Mouse (Mus musculus): ENCODE measurements around the gene Rhbdf2. TPM values are rescaled to one million over a fixed set of nuclear protein-coding genes. Genes with fewer than 3 reads are reported as not detected.
A peak's percentile ranks its signal among the peaks of the same experiment; 100 is the strongest.
"Not testable (repeated sequence)": the region's sequence is repeated elsewhere in the genome, so short reads cannot be mapped to it uniquely, and the experiment has no call there.

Gene Rhbdf2
- polyA plus RNA-seq (2012; ENCODE audit: insufficient read depth, low replicate concordance): 22.9 and 66.2 TPM in 2 replicates

GRCm38 (mm10) chr11:116626299-116627071, at the start of gene Rhbdf2:
Gene Rhbdf2 (minus strand): TSS chr11:116627019.
- Histone ChIP-seq H3K27me3 (replicated peaks) (peaks cover 2% of the 10 kb centered on the region), H3K4me3 (replicated peaks) (peak within 1 kb of the TSS; percentile 62), H3K4me1 (peaks cover 86% of the 10 kb centered on the region), H3K9me3 (no peaks in the 10 kb centered on the region), H3K36me3 (replicated peaks; ENCODE audit: low read length) (peaks cover 18% of the 10 kb centered on the region)
- no peak for TF ChIP-seq FLI1 (IDR thresholded peaks at IDR 0.05; ENCODE audit: low read length)
- TF ChIP-seq GATA1 (IDR thresholded peaks at IDR 0.05; ENCODE audit: borderline replicate concordance, low read length): no peak

DNA sequence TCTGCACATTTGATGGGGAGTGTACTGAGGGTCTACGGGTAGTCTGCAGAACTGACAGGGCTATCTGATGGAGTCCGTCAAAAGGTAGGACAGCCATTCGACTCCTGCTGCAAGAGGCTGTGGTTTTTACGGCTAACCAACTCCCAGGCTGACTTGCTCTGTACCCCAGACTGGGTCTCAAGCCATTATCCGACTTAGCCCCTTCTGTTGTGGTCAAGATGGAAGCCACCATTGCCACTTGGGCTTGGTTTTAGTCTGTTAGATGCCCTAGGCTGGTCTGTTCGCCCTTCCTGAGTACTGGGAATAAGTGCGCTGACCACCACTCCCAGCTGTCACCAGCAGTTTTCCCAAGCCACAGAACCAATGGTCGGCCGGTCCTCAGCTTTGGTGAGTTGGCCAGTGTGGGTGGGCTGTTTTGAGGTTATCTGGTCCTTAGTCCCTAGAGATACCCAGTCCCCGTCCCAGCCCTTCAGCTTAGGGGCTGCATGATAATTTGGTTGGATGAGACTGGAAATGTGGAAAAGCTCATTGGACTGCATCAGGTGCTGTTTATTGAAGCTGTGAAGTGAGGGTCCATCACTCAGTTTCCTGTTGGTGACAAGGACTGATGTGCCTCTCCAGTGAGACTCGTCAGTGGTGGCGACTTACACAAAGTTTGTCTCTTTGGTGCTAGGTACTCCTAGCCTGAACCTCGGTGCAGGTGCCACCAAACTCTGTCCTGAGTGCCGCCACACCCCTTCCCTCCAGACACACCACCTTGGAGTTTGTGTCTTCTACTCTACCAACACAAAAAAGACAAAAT, 49.6 kb upstream of the Rhbdf2 start:
- H3K4me1 ChIP-seq: peaks cover 84% of the 10 kb centered on the region
- TF ChIP-seq FLI1 (IDR thresholded peaks at IDR 0.05; ENCODE audit: low read length): no peak
- TF ChIP-seq GATA1 (IDR thresholded peaks at IDR 0.05; ENCODE audit: borderline replicate concordance, low read length): no peak
- H3K4me3 ChIP-seq (replicated peaks): peak overlapping the region; percentile 29
- no peaks in the 10 kb centered on the region for H3K9me3 ChIP-seq
- no peaks in the 10 kb centered on the region for H3K27me3 ChIP-seq (replicated peaks)
- H3K36me3 ChIP-seq (replicated peaks; ENCODE audit: low read length): peaks cover 87% of the 10 kb centered on the region

DNA sequence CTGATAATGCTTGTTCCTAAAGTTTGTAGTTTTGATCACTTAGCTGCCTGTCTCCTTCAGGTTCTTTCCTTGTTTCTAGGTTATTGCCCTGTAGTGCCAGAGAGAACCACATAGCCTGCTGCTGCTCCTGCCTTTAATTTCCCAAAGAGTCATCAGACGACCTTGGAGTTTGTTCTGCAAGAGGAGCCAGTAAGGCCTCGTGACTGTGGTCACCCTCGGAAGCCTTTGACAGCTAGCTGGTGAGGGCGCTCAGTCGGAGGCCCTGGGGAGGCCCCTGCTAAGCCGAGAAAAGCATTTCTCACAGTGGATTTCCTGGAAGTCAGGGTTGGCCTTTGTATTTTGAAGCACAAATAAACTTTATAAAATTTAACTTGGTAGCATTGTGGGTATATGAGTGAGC, 48.6 kb upstream of the Rhbdf2 start:
- H3K4me1 ChIP-seq: peaks cover 87% of the 10 kb centered on the region
- not testable (repeated sequence) for H3K27me3 ChIP-seq (replicated peaks); H3K9me3 ChIP-seq
- H3K4me3 ChIP-seq (replicated peaks): peak overlapping the region; percentile 23
- H3K36me3 ChIP-seq (replicated peaks; ENCODE audit: low read length): peaks cover 77% of the 10 kb centered on the region

GRCm38 (mm10) chr11:116674616-116675379, 48.0 kb upstream of the Rhbdf2 start:
- TF ChIP-seq FLI1 (IDR thresholded peaks at IDR 0.05; ENCODE audit: low read length) (no peak), GATA1 (IDR thresholded peaks at IDR 0.05; ENCODE audit: borderline replicate concordance, low read length) (no peak)
- Histone ChIP-seq H3K4me3 (replicated peaks) (peak overlapping the region; percentile 38), H3K4me1 (peaks cover 80% of the 10 kb centered on the region), H3K9me3 (no peaks in the 10 kb centered on the region), H3K36me3 (replicated peaks; ENCODE audit: low read length) (peaks cover 71% of the 10 kb centered on the region), H3K27me3 (replicated peaks) (peaks cover 8% of the 10 kb centered on the region)

GRCm38 (mm10) chr11:116673410-116673809, 46.6 kb upstream of the Rhbdf2 start:
- Histone ChIP-seq H3K36me3 (replicated peaks; ENCODE audit: low read length) (peaks cover 57% of the 10 kb centered on the region), H3K4me1 (peaks cover 79% of the 10 kb centered on the region), H3K27me3 (replicated peaks) (peaks cover 22% of the 10 kb centered on the region), H3K9me3 (no peaks in the 10 kb centered on the region), H3K4me3 (replicated peaks) (peak overlapping the region; percentile 98)
- TF ChIP-seq GATA1 (IDR thresholded peaks at IDR 0.05; ENCODE audit: borderline replicate concordance, low read length): no peak
- TF ChIP-seq FLI1 (IDR thresholded peaks at IDR 0.05; ENCODE audit: low read length): no peak

DNA sequence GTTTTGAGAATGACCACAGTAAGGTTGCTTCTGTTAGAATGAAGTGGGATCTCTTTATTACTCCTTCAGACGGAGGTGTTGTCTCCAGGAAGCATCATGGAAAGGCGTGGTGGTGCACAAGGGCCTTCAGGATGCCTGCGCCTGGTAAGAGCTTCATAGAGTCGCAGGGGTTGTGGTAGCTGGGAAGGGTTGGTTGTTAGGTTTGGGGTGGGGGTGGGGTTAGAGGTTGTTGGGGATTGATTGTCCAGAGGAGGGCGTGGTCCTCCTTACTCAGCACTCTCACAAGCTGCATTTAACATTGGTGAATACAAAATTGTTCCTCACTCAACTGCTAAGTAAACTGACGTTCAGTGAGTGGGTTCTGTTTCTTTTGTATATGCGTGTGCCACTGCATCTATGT, 45.8 kb upstream of the Rhbdf2 start:
- no peaks in the 10 kb centered on the region for H3K9me3 ChIP-seq
- H3K36me3 ChIP-seq (replicated peaks; ENCODE audit: low read length): peaks cover 49% of the 10 kb centered on the region
- H3K4me3 ChIP-seq (replicated peaks): peak overlapping the region; percentile 98
- H3K27me3 ChIP-seq (replicated peaks): peaks cover 29% of the 10 kb centered on the region
- H3K4me1 ChIP-seq: peaks cover 82% of the 10 kb centered on the region
- TF ChIP-seq GATA1 (IDR thresholded peaks at IDR 0.05; ENCODE audit: borderline replicate concordance, low read length) (no peak), FLI1 (IDR thresholded peaks at IDR 0.05; ENCODE audit: low read length) (no peak)

DNA sequence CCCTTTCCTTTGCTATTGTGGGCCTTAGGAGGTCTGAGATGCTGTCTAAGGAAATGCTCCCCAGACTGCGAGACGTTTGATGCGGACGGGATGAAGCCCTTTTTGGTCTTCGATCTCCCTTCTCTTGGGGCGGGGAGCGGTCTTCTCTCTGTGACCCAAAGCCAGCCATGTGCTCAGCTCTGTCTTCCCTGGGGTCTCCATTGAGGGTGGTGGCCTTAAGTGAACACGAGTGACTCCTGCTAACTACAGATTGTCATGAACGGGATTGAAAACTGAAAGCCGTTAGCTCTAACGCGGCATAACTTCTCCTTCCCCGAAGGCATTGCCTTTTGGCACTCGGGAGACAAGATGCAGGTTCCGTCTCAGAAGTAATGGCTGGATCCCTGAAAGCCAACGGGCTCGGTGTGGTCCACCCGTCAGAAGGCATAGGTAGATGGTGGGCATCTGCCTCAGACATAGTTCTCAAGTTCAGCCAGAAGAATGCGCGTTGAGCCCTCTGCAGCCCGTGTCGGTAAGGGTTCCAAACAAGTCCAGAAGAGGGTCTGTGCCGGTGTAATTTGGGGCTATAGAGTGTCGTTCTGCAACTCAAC, 45.1 kb upstream of the Rhbdf2 start:
- peak overlapping the region; percentile 98 for H3K4me3 ChIP-seq (replicated peaks)
- H3K36me3 ChIP-seq (replicated peaks; ENCODE audit: low read length): peaks cover 43% of the 10 kb centered on the region
- H3K4me1 ChIP-seq: peaks cover 83% of the 10 kb centered on the region
- H3K9me3 ChIP-seq: no peaks in the 10 kb centered on the region
- H3K27me3 ChIP-seq (replicated peaks): peaks cover 29% of the 10 kb centered on the region
- TF ChIP-seq FLI1 (IDR thresholded peaks at IDR 0.05; ENCODE audit: low read length) (no peak), GATA1 (IDR thresholded peaks at IDR 0.05; ENCODE audit: borderline replicate concordance, low read length) (no peak)

DNA sequence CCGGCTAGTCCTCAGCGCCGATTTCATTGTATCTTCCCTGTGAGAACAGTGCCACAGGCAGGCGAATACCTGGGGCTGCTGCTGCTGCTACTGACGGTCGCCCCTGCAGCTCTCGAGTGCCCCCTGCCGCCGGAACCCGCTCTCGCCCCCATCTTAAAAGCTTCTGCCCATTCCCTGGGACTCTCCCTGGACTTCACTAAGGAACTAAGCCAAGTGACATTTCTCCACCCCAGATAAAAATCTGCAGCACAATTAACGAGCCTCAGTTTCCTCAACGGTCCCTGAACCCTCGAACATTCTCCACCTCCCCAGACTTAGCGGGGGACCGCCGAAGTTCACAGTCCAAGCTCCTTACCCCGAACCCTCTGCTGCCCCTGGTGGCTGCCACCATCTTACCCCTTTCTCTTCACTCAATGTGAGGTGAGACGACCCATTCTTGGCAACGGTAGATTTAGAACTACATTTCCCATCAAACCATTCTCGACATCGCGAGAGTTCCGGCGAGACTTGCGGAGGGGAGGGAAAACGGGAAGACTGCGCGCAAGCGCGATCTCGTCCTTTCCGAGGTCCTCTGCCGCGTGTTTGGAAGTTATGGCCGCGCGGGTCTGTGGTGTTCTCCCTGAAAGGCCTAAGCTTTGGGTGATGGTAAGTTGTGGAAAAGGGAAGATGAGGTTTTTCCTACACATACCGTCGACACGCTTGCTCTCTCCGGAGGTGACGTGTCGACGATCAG, 44.5 kb upstream of the Rhbdf2 start:
- peaks cover 36% of the 10 kb centered on the region for H3K36me3 ChIP-seq (replicated peaks; ENCODE audit: low read length)
- peak overlapping the region; percentile 98 for H3K4me3 ChIP-seq (replicated peaks)
- TF ChIP-seq GATA1 (IDR thresholded peaks at IDR 0.05; ENCODE audit: borderline replicate concordance, low read length) (no peak), FLI1 (IDR thresholded peaks at IDR 0.05; ENCODE audit: low read length) (no peak)
- H3K27me3 ChIP-seq (replicated peaks): peaks cover 33% of the 10 kb centered on the region
- H3K4me1 ChIP-seq: peaks cover 81% of the 10 kb centered on the region
- H3K9me3 ChIP-seq: no peaks in the 10 kb centered on the region

GRCm38 (mm10) chr11:116670386-116670785, 43.6 kb upstream of the Rhbdf2 start:
- peaks cover 81% of the 10 kb centered on the region for H3K4me1 ChIP-seq
- no peak for TF ChIP-seq FLI1 (IDR thresholded peaks at IDR 0.05; ENCODE audit: low read length)
- no peak for TF ChIP-seq GATA1 (IDR thresholded peaks at IDR 0.05; ENCODE audit: borderline replicate concordance, low read length)
- H3K4me3 ChIP-seq (replicated peaks): no peak overlapping the region
- H3K36me3 ChIP-seq (replicated peaks; ENCODE audit: low read length): peaks cover 28% of the 10 kb centered on the region
- H3K27me3 ChIP-seq (replicated peaks): peaks cover 41% of the 10 kb centered on the region
- no peaks in the 10 kb centered on the region for H3K9me3 ChIP-seq

Data from megakaryocyte, embryonic 14.5 days (primary cell).